Mouse (Mus musculus) heart, embryonic 11.5 days (tissue): ENCODE measurements around the gene Kcnip3. TPM values are rescaled to one million over a fixed set of nuclear protein-coding genes. Genes with fewer than 3 reads are reported as not detected.

ENCODE experiments used
- ATAC-seq: fragments of 200-750 bp; cut with Nextera tagmentation; replicated peaks from 2 replicates; pipeline ENCODE4 v1.8.0; 2017; ENCODE audit warnings: moderate library complexity; ENCODE audit not compliant: insufficient number of reproducible peaks, low FRiP score, low TSS enrichment
- H3K27ac ChIP-seq: fragments of 300-500 bp; sonication (generic); 2 replicates; pipeline ENCODE4 v1.5.1; 2014; ENCODE audit warnings: mild to moderate bottlenecking, low read depth, low read length
- H3K27me3 ChIP-seq: fragments of 300-500 bp; sonication (generic); 2 replicates; pipeline ENCODE4 v1.6.1; 2014; ENCODE audit warnings: mild to moderate bottlenecking, low read length, mixed read lengths; ENCODE audit not compliant: control insufficient read depth, insufficient read depth
- H3K36me3 ChIP-seq: fragments of 300-500 bp; sonication (generic); 2 replicates; pipeline ENCODE4 v1.6.1; 2014; ENCODE audit warnings: mild to moderate bottlenecking, low read length, moderate library complexity, mixed read lengths; ENCODE audit not compliant: control insufficient read depth, insufficient read depth
- H3K4me1 ChIP-seq: fragments of 300-500 bp; sonication (generic); 2 replicates; pipeline ENCODE4 v1.6.1; 2014; ENCODE audit warnings: low read length; ENCODE audit not compliant: control insufficient read depth, insufficient read depth
- H3K4me2 ChIP-seq: fragments of 300-500 bp; sonication (generic); 2 replicates; pipeline ENCODE4 v1.6.1; 2014; ENCODE audit warnings: mild to moderate bottlenecking, moderate library complexity
- H3K4me3 ChIP-seq: fragments of 300-500 bp; sonication (generic); 2 replicates; pipeline ENCODE4 v1.5.1; 2014; ENCODE audit warnings: low read depth, low read length
- H3K9ac ChIP-seq: fragments of 300-500 bp; sonication (generic); 2 replicates; pipeline ENCODE4 v1.6.1; 2014; ENCODE audit warnings: mild to moderate bottlenecking, low read depth, low read length, moderate library complexity
- H3K9me3 ChIP-seq: fragments of 300-500 bp; sonication (generic); replicated peaks from 2 replicates; pipeline ENCODE4 v1.6.1; 2016; ENCODE audit warnings: low read length; ENCODE audit not compliant: control insufficient read depth
- WGBS: fragments of 180-500 bp; shearing (Covaris S2); extraction: QIAGEN DNeasy Blood & Tissue Kit; methylation state at CpG from one replicate; pipeline ENCODE4 v1.1.7; 2014; ENCODE audit not compliant: insufficient replicate concordance; 5-methylcytosine and 5-hydroxymethylcytosine counted together
- polyA plus RNA-seq: library from polyadenylated mRNA; unstranded; fragments of >200 nt; fragmentation: Nextera tagmentation; extraction: Ambion mirVana; gene quantifications from 2 replicates; pipeline ENCODE4 v1.2.1, GENCODE M21; 2014

The Kcnip3 gene
- 2.0 and 2.3 TPM in 2 replicates for polyA plus RNA-seq

DNA sequence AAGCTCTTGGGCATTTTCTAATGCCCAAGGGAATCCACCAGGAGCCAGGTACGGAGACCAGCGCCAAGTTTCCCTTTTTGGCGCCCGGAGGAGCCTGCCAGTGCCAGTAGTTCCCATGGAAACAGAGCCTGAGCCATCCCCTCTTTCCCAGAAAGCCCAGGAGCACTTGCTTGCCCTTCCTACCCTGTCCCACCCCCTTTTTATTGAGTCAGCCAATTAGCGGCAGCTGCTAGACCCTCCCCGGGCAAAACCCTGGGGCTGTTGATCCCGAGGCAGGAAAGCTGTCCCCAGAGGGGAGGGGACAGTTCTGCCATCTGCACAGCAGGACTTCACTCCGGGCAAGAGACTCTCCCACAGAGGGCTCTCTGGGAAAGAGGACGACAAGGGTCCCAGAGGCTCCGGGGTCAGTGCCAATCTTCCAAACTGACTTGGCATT is at the start of gene Kcnip3:
Kcnip3 (minus strand) TSS at position 89 of the 436 bp plus-strand sequence.
- 3% methylated on average over 10 of the region's 10 CpGs for WGBS
- H3K4me2 ChIP-seq: peak within 1 kb of the TSS; percentile 64
- H3K4me3 ChIP-seq: peak within 1 kb of the TSS; percentile 32
- no peaks in the 10 kb centered on the region for H3K36me3 ChIP-seq
- no peak for ATAC-seq
- 0 out of 2 replicates have a peak, but pooled peaks cover 9% of the 10 kb centered on the region for H3K27me3 ChIP-seq
- 0 out of 2 replicates have a peak within 1 kb of the TSS, but pooled peaks have one; percentile 41 for H3K27ac ChIP-seq
- H3K4me1 ChIP-seq: peaks cover 11% of the 10 kb centered on the region
- H3K9ac ChIP-seq: 0 out of 2 replicates have a peak within 1 kb of the TSS, but pooled peaks have one; percentile 46
- no peaks in the 10 kb centered on the region for H3K9me3 ChIP-seq

GRCm38 (mm10) chr2:127559070-127559966 is 37.4 kb upstream of the Kcnip3 start:
- H3K4me1 ChIP-seq: no peaks in the 10 kb centered on the region
- H3K27me3 ChIP-seq: peaks cover under 1% of the 10 kb centered on the region; the same call in 1 of the 2 replicates
- H3K4me2 ChIP-seq: peak overlapping the region; percentile 40
- H3K27ac ChIP-seq: no peak overlapping the region
- WGBS: 16% methylated on average over 18 of the region's 18 CpGs
- H3K9ac ChIP-seq: no peak overlapping the region
- H3K36me3 ChIP-seq: no peaks in the 10 kb centered on the region
- no peaks in the 10 kb centered on the region for H3K9me3 ChIP-seq
- H3K4me3 ChIP-seq: no peak overlapping the region
- ATAC-seq: peak; percentile 63; the same call in 1 of the 2 replicates

DNA sequence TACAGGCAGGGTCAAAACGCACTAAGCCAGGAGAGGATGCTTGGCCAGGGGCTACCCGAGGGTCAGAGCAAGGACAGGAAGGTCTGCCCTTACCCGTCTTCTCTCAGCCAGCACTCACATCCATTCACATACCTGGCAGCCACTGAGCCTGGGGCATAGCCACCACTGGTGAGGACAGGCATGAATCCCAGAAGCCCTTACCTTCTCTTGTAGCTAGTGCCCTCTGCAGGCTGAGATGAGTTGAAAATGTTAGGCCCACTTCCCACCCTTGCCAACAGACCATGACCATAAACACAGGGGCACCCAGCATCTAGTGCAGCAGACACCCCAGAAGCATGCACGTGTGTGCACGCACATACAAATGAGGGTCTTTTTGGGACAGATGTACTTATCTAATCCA is 29.2 kb upstream of the Kcnip3 start:
- Histone ChIP-seq H3K36me3 (no peaks in the 10 kb centered on the region), H3K4me1 (no peaks in the 10 kb centered on the region; the same call in 1 of the 2 replicates), H3K4me3 (no peak overlapping the region), H3K9ac (no peak overlapping the region), H3K4me2 (no peak overlapping the region), H3K9me3 (no peaks in the 10 kb centered on the region), H3K27ac (no peak overlapping the region), H3K27me3 (0 out of 2 replicates have a peak, but pooled peaks cover 5% of the 10 kb centered on the region)
- no peak for ATAC-seq
- 48% methylated on average over 5 of the region's 5 CpGs for WGBS

GRCm38 (mm10) chr2:127550446-127550845 is 28.6 kb upstream of the Kcnip3 start:
- H3K27ac ChIP-seq: no peak overlapping the region
- WGBS: 60% methylated on average over 1 of the region's 1 CpGs

GRCm38 (mm10) chr2:127549711-127550110 is 27.8 kb upstream of the Kcnip3 start:
- no peaks in the 10 kb centered on the region for H3K9me3 ChIP-seq
- H3K27ac ChIP-seq: no peak overlapping the region
- no peak for ATAC-seq
- no peaks in the 10 kb centered on the region for H3K36me3 ChIP-seq
- no peak overlapping the region for H3K4me2 ChIP-seq
- no peak overlapping the region for H3K4me3 ChIP-seq
- H3K27me3 ChIP-seq: 0 out of 2 replicates have a peak, but pooled peaks cover 5% of the 10 kb centered on the region
- no peak overlapping the region for H3K9ac ChIP-seq
- H3K4me1 ChIP-seq: no peaks in the 10 kb centered on the region; the same call in 1 of the 2 replicates

More at GRCm38 (mm10) chr2:127550446-127550845, 28.6 kb upstream of the Kcnip3 start:
- no peak overlapping the region for H3K9ac ChIP-seq
- no peak overlapping the region for H3K4me2 ChIP-seq
- ATAC-seq: no peak
- H3K4me1 ChIP-seq: no peaks in the 10 kb centered on the region; the same call in 1 of the 2 replicates
- no peaks in the 10 kb centered on the region for H3K36me3 ChIP-seq
- H3K4me3 ChIP-seq: no peak overlapping the region
- no peaks in the 10 kb centered on the region for H3K9me3 ChIP-seq
- 0 out of 2 replicates have a peak, but pooled peaks cover 5% of the 10 kb centered on the region for H3K27me3 ChIP-seq

DNA sequence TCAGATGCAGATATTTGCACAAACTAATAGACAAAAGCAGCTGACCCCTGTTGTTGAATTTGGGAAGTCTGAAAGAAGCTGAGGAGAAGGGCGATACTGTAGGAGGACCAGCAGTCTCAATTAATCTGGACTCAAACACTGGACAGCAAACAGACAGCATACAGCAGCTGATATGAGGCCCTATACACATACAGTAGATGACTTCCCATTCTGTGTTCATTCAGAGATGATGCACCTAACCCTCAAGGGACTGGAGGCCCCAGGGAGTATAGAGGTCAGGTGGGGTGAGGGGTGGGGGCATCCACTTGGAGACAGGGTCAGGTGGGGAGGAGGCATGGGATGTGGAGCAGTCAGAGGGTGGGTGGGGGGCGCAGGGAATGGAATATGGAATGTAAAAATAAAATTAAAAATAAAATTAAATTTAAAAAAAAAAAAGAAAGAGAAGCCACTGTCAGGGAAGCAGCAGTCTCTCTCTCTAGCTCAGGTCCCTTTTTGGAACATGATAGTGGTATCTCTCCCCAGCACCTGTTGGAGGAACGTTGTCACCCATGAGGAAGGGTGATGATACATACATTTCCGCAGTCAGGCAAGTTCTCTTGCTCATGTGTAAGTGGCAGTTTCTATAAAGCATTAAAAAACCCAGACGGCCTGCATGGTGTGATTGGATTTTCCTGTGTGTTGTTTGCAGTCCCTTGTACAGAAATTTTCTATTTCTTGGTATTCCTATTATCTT is 26.6 kb upstream of the Kcnip3 start:
- Histone ChIP-seq H3K4me2 (no peak overlapping the region), H3K36me3 (no peaks in the 10 kb centered on the region), H3K9me3 (no peaks in the 10 kb centered on the region), H3K4me3 (no peak overlapping the region), H3K27ac (no peak overlapping the region), H3K27me3 (peaks cover 11% of the 10 kb centered on the region), H3K9ac (no peak overlapping the region), H3K4me1 (no peaks in the 10 kb centered on the region; the same call in 1 of the 2 replicates)
- 66% methylated on average over 5 of the region's 5 CpGs for WGBS
- no peak for ATAC-seq

GRCm38 (mm10) chr2:127541697-127542096 is 19.8 kb upstream of the Kcnip3 start:
- Histone ChIP-seq H3K27ac (no peak overlapping the region), H3K9ac (no peak overlapping the region), H3K4me2 (no peak overlapping the region), H3K4me1 (no peaks in the 10 kb centered on the region), H3K4me3 (no peak overlapping the region), H3K27me3 (peaks cover 75% of the 10 kb centered on the region), H3K36me3 (no peaks in the 10 kb centered on the region), H3K9me3 (no peaks in the 10 kb centered on the region)
- no peak for ATAC-seq
- WGBS: 70% methylated on average over 2 of the region's 2 CpGs

- no peak for ATAC-seq
- Histone ChIP-seq H3K4me1 (no peaks in the 10 kb centered on the region), H3K9me3 (no peaks in the 10 kb centered on the region), H3K4me3 (0 out of 2 replicates have a peak within 1 kb of the TSS, but pooled peaks have one; percentile 15), H3K27ac (no peak within 1 kb of the TSS), H3K4me2 (peak within 1 kb of the TSS; percentile 43), H3K36me3 (no peaks in the 10 kb centered on the region), H3K9ac (no peak within 1 kb of the TSS), H3K27me3 (peaks cover 73% of the 10 kb centered on the region)
- 5% methylated on average over 29 of the region's 29 CpGs for WGBS
These were observed 19.3 kb upstream of the Kcnip3 start, which contains the start of gene Prom2 for GRCm38 (mm10) chr2:127541185-127541584. Gene Prom2 (minus strand): TSS chr2:127541467.
